Mouse (Mus musculus): ENCODE measurements at regions not wholly inside any gene's neighbourhood (a gene's known extent, or its start where the extent isn't known, plus 50 kb on each side); places are given as distances from the start of the nearest gene placed in this dataset.

DNA sequence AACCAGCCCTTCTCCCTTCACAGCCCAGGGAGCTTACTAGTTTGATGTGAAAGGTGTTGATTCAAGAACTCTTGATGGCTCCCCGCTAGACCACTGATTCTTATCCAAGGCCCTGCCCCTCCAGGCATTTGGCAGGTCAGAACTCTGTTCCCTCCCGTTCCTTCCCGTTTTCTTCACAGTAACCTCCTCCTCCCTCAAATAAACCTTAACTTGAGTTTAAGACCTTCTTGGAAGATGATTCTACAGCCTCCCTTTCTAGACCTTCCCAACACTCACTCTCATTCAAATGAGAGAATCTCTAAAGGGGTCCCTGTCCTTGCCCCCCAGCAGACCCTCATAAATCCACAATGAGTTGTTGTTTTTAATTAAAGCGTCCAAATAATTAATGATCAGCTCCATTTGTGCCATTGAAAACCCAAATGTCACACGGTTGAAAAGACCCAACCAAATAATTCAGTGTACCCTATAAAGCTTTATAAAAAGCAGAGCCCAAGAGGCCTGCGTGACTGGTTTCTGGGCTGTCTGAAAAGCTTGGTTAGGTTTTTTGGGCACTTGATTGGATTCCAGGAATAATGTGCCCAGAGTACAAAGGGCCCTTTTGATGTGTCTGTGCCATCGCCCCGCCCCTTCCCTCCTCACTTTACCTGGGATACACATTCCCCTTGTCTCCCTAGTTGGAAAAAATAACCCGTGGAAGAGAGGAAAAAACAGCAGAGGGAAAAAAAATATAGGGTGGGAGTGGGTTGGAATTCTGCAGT, 532.7 kb downstream of the Tns1 start:
- 57% methylated on average over 9 of the region's 9 CpGs for WGBS
- Histone ChIP-seq H3K9me3 (replicated peaks) (no peaks in the 10 kb centered on the region), H3K27me3 (no peaks in the 10 kb centered on the region), H3K4me2 (replicated peaks) (no peak overlapping the region), H3K27ac (replicated peaks) (no peak overlapping the region), H3K9ac (no peak overlapping the region), H3K4me1 (peaks cover 5% of the 10 kb centered on the region; the same call in 1 of the 2 replicates), H3K36me3 (no peaks in the 10 kb centered on the region), H3K4me3 (replicated peaks) (no peak overlapping the region)
- ATAC-seq (ENCODE audit: insufficient number of reproducible peaks, low FRiP score, low TSS enrichment, low read depth): no peak

DNA sequence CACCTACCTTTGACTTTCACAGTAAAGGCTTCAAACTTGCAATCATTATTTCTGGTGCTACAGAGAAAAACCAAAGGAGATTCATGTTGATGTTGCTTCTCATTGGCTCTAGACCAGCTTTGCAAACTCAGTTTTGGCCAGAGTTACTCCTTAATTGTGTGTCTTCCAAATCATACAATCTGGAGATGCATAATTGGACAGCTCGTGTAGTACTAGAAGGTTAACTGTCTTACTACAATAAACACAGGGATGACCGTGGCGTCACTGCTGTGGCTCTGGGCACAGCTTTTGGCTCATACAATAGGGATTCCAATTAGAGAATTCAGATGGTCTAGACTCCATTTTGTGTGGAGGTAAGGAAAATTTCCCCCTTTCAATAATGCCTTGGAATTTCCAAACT, 544.6 kb downstream of the Tns1 start:
- no peaks in the 10 kb centered on the region for H3K36me3 ChIP-seq
- 0 out of 2 replicates have a peak, but pooled peaks have one; percentile 24 for ATAC-seq (ENCODE audit: insufficient number of reproducible peaks, low FRiP score, low TSS enrichment, low read depth)
- H3K27me3 ChIP-seq: no peaks in the 10 kb centered on the region
- H3K4me2 ChIP-seq (replicated peaks): no peak overlapping the region
- no peak overlapping the region for H3K9ac ChIP-seq
- H3K4me1 ChIP-seq: 0 out of 2 replicates have a peak, but pooled peaks cover 8% of the 10 kb centered on the region
- H3K4me3 ChIP-seq (replicated peaks): no peak overlapping the region
- 72% methylated on average over 3 of the region's 3 CpGs for WGBS
- no peak overlapping the region for H3K27ac ChIP-seq (replicated peaks)
- H3K9me3 ChIP-seq (replicated peaks): no peaks in the 10 kb centered on the region

DNA sequence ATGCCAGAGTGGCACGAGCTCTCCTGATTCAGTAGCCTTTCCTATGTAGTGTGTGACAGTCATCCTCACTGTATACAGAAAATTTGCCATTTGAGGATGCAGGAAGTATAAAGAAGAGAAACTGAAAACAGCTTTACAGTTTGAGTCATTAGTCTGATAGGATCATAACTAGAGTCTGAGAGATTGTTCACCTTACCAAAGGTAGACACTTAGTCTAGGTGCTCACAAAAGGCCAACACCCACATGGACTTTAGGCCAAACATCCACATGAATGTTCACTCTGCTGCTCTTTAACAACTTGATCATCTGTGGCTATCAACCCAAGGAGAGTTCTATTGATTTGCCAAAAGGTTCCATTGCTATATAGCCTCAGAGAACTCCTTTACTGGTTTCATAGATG, 547.2 kb downstream of the Tns1 start:
- no peak overlapping the region for H3K27ac ChIP-seq (replicated peaks)
- H3K4me2 ChIP-seq (replicated peaks): no peak overlapping the region
- H3K4me1 ChIP-seq: no peaks in the 10 kb centered on the region
- no peak for ATAC-seq (ENCODE audit: insufficient number of reproducible peaks, low FRiP score, low TSS enrichment, low read depth)
- 89% methylated on average over 1 of the region's 1 CpGs for WGBS
- H3K9ac ChIP-seq: no peak overlapping the region
- no peaks in the 10 kb centered on the region for H3K36me3 ChIP-seq
- no peak overlapping the region for H3K4me3 ChIP-seq (replicated peaks)
- no peaks in the 10 kb centered on the region for H3K27me3 ChIP-seq
- no peaks in the 10 kb centered on the region for H3K9me3 ChIP-seq (replicated peaks)

DNA sequence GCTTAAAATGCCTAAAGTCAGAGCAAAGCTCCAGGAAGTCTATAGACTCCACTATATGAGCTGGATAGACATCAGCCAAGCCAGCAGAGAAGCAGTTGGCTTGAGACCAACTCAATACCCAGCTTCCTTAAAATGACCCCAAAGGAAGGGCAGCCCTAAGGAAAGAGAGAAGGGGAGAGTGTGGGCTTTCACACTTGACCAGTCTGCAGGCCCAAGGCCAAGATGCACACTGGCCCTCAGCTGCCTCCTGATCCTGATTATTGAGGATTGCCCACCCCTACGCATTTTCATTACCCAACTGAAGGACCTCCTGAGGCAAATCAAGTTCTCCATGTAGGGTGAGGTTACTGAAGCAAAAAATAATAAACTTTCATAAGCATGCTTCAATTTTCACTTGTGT, 548.6 kb downstream of the Tns1 start:
- Histone ChIP-seq H3K27ac (replicated peaks) (no peak overlapping the region), H3K4me2 (replicated peaks) (no peak overlapping the region), H3K4me3 (replicated peaks) (no peak overlapping the region), H3K9me3 (replicated peaks) (no peaks in the 10 kb centered on the region), H3K36me3 (no peaks in the 10 kb centered on the region), H3K4me1 (no peaks in the 10 kb centered on the region), H3K27me3 (no peaks in the 10 kb centered on the region), H3K9ac (no peak overlapping the region)
- WGBS: 59% methylated on average over 1 of the region's 1 CpGs
- ATAC-seq (ENCODE audit: insufficient number of reproducible peaks, low FRiP score, low TSS enrichment, low read depth): no peak

DNA sequence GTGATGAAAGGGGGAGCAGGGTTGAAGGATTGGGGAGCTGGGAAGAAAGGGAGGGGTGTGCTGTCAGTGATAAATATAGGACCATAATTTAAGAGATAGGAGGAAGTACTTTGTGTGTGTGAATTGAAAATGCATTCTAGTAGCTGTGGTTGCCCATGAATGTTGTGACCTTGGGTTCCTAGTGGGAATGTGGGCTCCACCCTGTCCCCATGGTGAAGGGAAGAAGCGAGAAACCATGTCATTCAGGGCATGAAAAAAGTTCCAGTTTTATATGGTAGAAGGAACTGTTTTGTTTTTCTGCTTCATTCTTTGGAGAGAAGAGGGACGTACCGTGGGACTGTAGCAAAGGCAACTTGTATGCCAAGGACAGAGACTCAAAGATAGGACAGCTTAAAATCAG, 553.3 kb downstream of the Tns1 start:
- H3K4me3 ChIP-seq (replicated peaks): no peak overlapping the region
- H3K27me3 ChIP-seq: no peaks in the 10 kb centered on the region
- H3K27ac ChIP-seq (replicated peaks): no peak overlapping the region
- H3K4me2 ChIP-seq (replicated peaks): no peak overlapping the region
- H3K36me3 ChIP-seq: no peaks in the 10 kb centered on the region
- ATAC-seq (ENCODE audit: insufficient number of reproducible peaks, low FRiP score, low TSS enrichment, low read depth): no peak
- 82% methylated on average over 3 of the region's 3 CpGs for WGBS
- no peaks in the 10 kb centered on the region for H3K9me3 ChIP-seq (replicated peaks)
- H3K4me1 ChIP-seq: no peaks in the 10 kb centered on the region
- H3K9ac ChIP-seq: no peak overlapping the region

DNA sequence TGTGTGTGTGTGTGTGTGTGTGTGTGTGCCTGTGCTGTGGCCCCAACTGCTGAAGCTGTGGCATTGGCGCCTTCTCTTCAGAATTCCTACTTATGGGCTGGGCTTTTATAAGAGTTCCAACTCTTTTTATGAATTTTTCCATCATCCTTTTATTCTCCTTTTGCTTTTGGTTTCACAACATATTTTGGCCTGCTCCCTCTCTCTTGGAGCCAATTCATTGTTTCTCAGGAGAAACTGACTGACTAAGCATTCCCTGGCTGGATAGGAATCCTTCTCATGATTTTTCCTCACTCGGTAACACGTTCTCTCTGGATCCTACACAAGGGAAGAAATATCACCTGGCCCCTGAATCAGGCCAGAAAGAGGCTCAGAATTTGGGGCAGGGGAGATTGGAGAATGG, 551.1 kb upstream of the Tnp1 start:
- ATAC-seq (ENCODE audit: insufficient number of reproducible peaks, low FRiP score, low TSS enrichment, low read depth): no peak
- Histone ChIP-seq H3K27ac (replicated peaks) (no peak overlapping the region), H3K4me1 (no peaks in the 10 kb centered on the region), H3K36me3 (no peaks in the 10 kb centered on the region), H3K9me3 (replicated peaks) (no peaks in the 10 kb centered on the region; the same call in 1 of the 2 replicates), H3K4me3 (replicated peaks) (no peak overlapping the region), H3K9ac (no peak overlapping the region), H3K27me3 (no peaks in the 10 kb centered on the region), H3K4me2 (replicated peaks) (no peak overlapping the region)
- 75% methylated on average over 3 of the region's 3 CpGs for WGBS

DNA sequence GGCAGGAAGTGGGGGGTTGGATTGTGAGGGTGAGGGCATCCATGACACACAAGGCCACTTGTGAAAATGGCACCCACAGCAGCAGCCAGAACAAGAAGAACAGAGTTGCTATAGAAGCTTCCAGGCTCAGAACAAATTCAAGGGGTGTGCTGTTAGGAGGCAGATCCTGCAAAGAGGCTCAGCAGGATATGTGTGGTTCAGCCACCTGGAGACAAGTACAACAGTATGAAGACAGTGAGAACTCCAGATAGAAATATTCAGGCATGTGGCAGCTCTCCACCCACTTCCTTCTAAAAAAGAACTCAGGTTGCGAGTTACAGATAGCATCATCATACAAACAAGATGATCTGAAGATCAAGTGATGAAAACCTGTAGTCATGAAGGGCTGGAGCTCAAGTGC, 544.9 kb upstream of the Tnp1 start:
- no peak overlapping the region for H3K4me3 ChIP-seq (replicated peaks)
- no peaks in the 10 kb centered on the region for H3K4me1 ChIP-seq
- no peak overlapping the region for H3K4me2 ChIP-seq (replicated peaks)
- 87% methylated on average over 1 of the region's 1 CpGs for WGBS
- no peaks in the 10 kb centered on the region for H3K27me3 ChIP-seq
- no peak overlapping the region for H3K27ac ChIP-seq (replicated peaks)
- ATAC-seq (ENCODE audit: insufficient number of reproducible peaks, low FRiP score, low TSS enrichment, low read depth): no peak
- H3K9me3 ChIP-seq (replicated peaks): no peaks in the 10 kb centered on the region; the same call in 1 of the 2 replicates
- H3K36me3 ChIP-seq: no peaks in the 10 kb centered on the region
- no peak overlapping the region for H3K9ac ChIP-seq

DNA sequence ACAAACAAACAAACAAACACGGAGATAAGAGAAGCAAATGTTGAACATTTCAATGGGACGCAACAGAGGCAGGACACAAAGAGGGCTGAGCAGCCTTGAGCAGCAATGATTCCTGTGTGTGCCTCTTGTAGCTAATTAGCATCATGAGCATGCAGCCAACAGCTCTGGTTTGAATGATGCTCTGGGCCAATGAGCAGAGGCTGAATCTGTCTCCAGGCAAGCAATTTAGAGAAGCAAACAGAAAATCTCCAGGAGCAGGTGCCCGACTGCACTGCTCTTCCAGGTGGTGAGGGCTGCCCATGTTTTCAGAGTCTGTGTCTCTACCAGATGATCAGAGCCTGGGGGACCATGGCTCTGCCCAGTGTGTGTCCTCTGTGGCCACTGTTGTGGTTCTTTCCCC, 532.2 kb upstream of the Tnp1 start:
- H3K4me1 ChIP-seq: no peaks in the 10 kb centered on the region
- no peak overlapping the region for H3K9ac ChIP-seq
- H3K4me3 ChIP-seq (replicated peaks): no peak overlapping the region
- WGBS: 53% methylated on average over 3 of the region's 3 CpGs
- no peak overlapping the region for H3K27ac ChIP-seq (replicated peaks)
- H3K4me2 ChIP-seq (replicated peaks): no peak overlapping the region
- no peaks in the 10 kb centered on the region for H3K9me3 ChIP-seq (replicated peaks)
- H3K36me3 ChIP-seq: no peaks in the 10 kb centered on the region
- no peaks in the 10 kb centered on the region for H3K27me3 ChIP-seq
- no peak for ATAC-seq (ENCODE audit: insufficient number of reproducible peaks, low FRiP score, low TSS enrichment, low read depth)

DNA sequence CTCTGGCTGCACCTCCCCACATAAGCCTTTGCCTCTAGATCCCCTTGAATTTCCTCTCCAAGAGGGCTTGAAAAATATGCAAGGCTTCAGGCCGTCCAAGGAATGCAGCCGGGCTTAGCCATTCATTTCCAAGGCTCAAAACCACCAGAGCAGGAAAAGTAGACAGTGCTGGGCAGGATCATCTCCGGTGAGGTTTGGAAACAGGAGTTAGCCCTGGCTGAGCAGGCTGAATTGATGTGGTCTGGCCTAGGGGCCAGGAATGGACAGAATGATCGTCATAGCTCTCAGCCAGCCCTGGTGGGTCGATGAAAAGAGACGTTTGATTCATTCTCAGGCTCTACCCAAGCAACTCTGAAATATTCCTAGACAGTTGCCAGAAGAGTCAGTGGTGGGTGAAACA, 529.7 kb upstream of the Tnp1 start:
- Histone ChIP-seq H3K36me3 (no peaks in the 10 kb centered on the region), H3K4me1 (no peaks in the 10 kb centered on the region; the same call in 1 of the 2 replicates), H3K4me3 (replicated peaks) (no peak overlapping the region), H3K9ac (no peak overlapping the region), H3K27ac (replicated peaks) (no peak overlapping the region), H3K9me3 (replicated peaks) (no peaks in the 10 kb centered on the region), H3K27me3 (no peaks in the 10 kb centered on the region), H3K4me2 (replicated peaks) (no peak overlapping the region)
- ATAC-seq (ENCODE audit: insufficient number of reproducible peaks, low FRiP score, low TSS enrichment, low read depth): peak; percentile 63
- 44% methylated on average over 6 of the region's 6 CpGs for WGBS

DNA sequence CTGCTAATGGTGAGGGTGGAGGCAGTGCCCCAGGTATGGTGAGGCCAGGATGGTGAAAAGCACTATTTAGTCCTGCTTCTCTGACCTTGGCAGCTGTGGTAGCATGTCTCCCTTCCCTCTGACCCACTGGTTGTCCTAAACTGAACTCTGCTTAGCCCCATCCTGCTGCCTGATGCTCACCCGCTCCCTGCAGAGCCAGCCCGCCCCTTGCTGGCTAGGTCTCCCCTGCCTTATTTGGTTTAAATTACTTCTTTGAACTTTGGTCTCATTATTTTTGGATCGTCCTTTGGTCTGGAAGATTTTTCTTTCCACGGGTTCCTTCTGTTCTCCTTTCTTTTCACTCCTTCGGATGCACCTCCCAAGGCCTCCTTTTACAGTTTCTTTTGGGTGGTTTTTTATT, 525.7 kb upstream of the Tnp1 start:
- ATAC-seq (ENCODE audit: insufficient number of reproducible peaks, low FRiP score, low TSS enrichment, low read depth): no peak
- Histone ChIP-seq H3K36me3 (no peaks in the 10 kb centered on the region), H3K27me3 (no peaks in the 10 kb centered on the region)

DNA sequence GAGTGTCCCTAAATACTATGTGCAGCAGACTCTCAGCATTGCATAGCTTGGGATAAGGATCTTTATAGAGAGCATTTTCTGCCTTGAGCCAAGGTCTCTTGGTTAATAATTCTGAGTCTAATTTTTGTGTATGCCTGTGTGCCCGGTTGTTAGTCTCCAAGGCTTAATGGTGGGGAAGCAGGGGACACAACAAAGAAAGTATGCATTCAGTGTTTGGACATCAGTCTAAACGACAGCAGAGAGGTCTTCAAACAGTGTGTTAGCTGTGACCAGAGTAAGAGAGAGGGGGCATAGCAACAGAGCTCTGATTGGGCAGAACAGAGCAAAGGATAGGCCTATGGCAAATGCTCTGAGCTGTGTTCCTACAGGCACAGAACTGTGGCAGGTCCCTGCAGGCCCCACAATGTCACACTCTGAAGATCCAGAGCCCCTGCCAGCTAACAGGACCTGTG, 522.7 kb upstream of the Tnp1 start:
- 39% methylated on average over 2 of the region's 2 CpGs for WGBS
- H3K9me3 ChIP-seq (replicated peaks): no peaks in the 10 kb centered on the region
- no peaks in the 10 kb centered on the region for H3K27me3 ChIP-seq
- H3K9ac ChIP-seq: no peak overlapping the region
- H3K4me1 ChIP-seq: no peaks in the 10 kb centered on the region; the same call in 1 of the 2 replicates
- H3K36me3 ChIP-seq: no peaks in the 10 kb centered on the region
- no peak overlapping the region for H3K4me3 ChIP-seq (replicated peaks)
- H3K27ac ChIP-seq (replicated peaks): no peak overlapping the region
- H3K4me2 ChIP-seq (replicated peaks): no peak overlapping the region
- ATAC-seq (ENCODE audit: insufficient number of reproducible peaks, low FRiP score, low TSS enrichment, low read depth): peak; percentile 73; the same call in 1 of the 2 replicates

More for the DNA sequence above, 525.7 kb upstream of the Tnp1 start:
- H3K9ac ChIP-seq: no peak overlapping the region
- no peak overlapping the region for H3K27ac ChIP-seq (replicated peaks)
- H3K4me1 ChIP-seq: no peaks in the 10 kb centered on the region; the same call in 1 of the 2 replicates
- 48% methylated on average over 5 of the region's 5 CpGs for WGBS
- no peaks in the 10 kb centered on the region for H3K9me3 ChIP-seq (replicated peaks)
- H3K4me2 ChIP-seq (replicated peaks): no peak overlapping the region
- H3K4me3 ChIP-seq (replicated peaks): no peak overlapping the region

DNA sequence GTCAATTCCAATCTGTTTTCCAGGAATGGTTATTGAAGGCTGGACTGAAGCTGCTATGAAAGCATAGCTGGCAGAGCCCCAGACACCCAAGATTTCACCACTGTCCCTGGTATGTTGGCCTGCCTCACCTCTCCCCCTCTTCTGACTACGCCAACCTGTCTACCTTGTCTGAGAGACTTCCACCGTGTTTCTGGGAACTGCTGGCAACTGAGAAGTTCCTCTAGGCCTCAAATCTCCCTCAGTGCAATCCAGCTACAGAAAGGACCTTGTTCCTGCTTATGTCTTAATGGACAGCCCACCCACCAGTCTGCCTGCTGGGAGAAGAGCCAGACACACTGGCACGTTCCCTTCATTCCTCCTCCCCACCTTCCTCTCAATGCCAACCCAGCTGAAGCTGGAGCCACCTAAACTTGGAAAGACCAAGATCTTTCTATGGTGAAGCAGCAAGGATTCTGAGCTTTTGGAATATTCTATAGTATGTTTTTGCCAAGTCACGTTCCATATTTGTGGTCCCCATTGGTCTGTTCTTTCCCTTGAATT, 520.1 kb upstream of the Tnp1 start:
- Histone ChIP-seq H3K4me1 (no peaks in the 10 kb centered on the region), H3K36me3 (no peaks in the 10 kb centered on the region), H3K27ac (replicated peaks) (no peak overlapping the region), H3K9ac (no peak overlapping the region), H3K4me2 (replicated peaks) (no peak overlapping the region), H3K4me3 (replicated peaks) (no peak overlapping the region), H3K9me3 (replicated peaks) (no peaks in the 10 kb centered on the region), H3K27me3 (no peaks in the 10 kb centered on the region)
- no peak for ATAC-seq (ENCODE audit: insufficient number of reproducible peaks, low FRiP score, low TSS enrichment, low read depth)
- WGBS: 77% methylated on average over 4 of the region's 4 CpGs

Data from embryonic facial prominence, embryonic 15.5 days (tissue).